Mouse (Mus musculus) sigmoid colon, adult 10 weeks (tissue): Measurements from ENCODE around the gene Tns2. TPM values are rescaled to one million over a fixed set of nuclear protein-coding genes. Genes with fewer than 3 reads are reported as not detected.

ENCODE experiments used
- polyA plus RNA-seq: library from polyadenylated mRNA; stranded (reverse); fragments of 350-450 nt; fragmentation: Illumina TruSeq; extraction: RNeasy Lipid Tissue Mini Kit (QIAGEN cat#74804); gene quantifications from one replicate; pipeline ENCODE4 v1.2.3, GENCODE M21; 2014; ENCODE audit warnings: low read depth, low replicate concordance

Tns2 gene
- polyA plus RNA-seq, result 17.3 TPM

GRCm38 (mm10) chr15:102100161-102100981 is at the start of gene Tns2:
TSS of gene Tns2 (plus strand) at chr15:102100413.

GRCm38 (mm10) chr15:102073559-102074069 is 26.6 kb upstream of the Tns2 start, which contains the start of gene Eif4b:
TSS of gene Eif4b (plus strand) at chr15:102073773.

GRCm38 (mm10) chr15:102136129-102136758 is 36.0 kb downstream of the Tns2 start, which contains the start of gene Spryd3:
TSS of gene Spryd3 (minus strand) at chr15:102136234.

GRCm38 (mm10) chr15:102144274-102144711 is 44.1 kb downstream of the Tns2 start, which contains the start of gene Igfbp6:
TSS of gene Igfbp6 (plus strand) at chr15:102144362.

GRCm38 (mm10) chr15:102150301-102151135 is 50.3 kb downstream of the Tns2 start, which contains the start of gene Soat2:
TSS of gene Soat2 (plus strand) at chr15:102150526.

Other genes with a start within 250 kb of the Tns2 start
- 0.16 TPM for gene Krt1, start 249.6 kb upstream of the Tns2 start, polyA plus RNA-seq
- not detected for gene Krt77, start 230.7 kb upstream of the Tns2 start, polyA plus RNA-seq
- gene Krt76, start 207.5 kb upstream of the Tns2 start, polyA plus RNA-seq, result not detected
- gene Krt4, start 175.7 kb upstream of the Tns2 start, polyA plus RNA-seq, result not detected
- gene Krt79, start 160.1 kb upstream of the Tns2 start, polyA plus RNA-seq, result not detected
- gene Krt78, start 146.1 kb upstream of the Tns2 start, polyA plus RNA-seq, result not detected
- gene Krt8, start 95.9 kb upstream of the Tns2 start, polyA plus RNA-seq, result 179 TPM
- gene Krt18, start 72.2 kb upstream of the Tns2 start, polyA plus RNA-seq, result 14.7 TPM
- 230 TPM for gene Eif4b, start 26.6 kb upstream of the Tns2 start, polyA plus RNA-seq
- gene Spryd3, start 35.8 kb downstream of the Tns2 start, polyA plus RNA-seq, result 1.5 TPM
- gene Igfbp6, start 43.9 kb downstream of the Tns2 start, polyA plus RNA-seq, result 0.41 TPM
- gene Soat2, start 50.1 kb downstream of the Tns2 start, polyA plus RNA-seq, result 0.32 TPM
- gene Zfp740, start 102.8 kb downstream of the Tns2 start, polyA plus RNA-seq, result 47.3 TPM
- gene Csad, start 104.3 kb downstream of the Tns2 start, polyA plus RNA-seq, result 18.2 TPM
- 0.47 TPM for gene Itgb7, start 131.5 kb downstream of the Tns2 start, polyA plus RNA-seq
- 3.6 TPM for gene Rarg, start 157.1 kb downstream of the Tns2 start, polyA plus RNA-seq
- gene Gm9918, start 170.2 kb downstream of the Tns2 start, polyA plus RNA-seq, result not detected
- 0.66 TPM for gene Mfsd5, start 179.0 kb downstream of the Tns2 start, polyA plus RNA-seq
- gene Espl1, start 195.9 kb downstream of the Tns2 start, polyA plus RNA-seq, result 0.13 TPM
- gene Pfdn5, start 225.7 kb downstream of the Tns2 start, polyA plus RNA-seq, result 39.0 TPM
- 8.4 TPM for gene Myg1, start 231.3 kb downstream of the Tns2 start, polyA plus RNA-seq